Mouse (Mus musculus) liver, embryonic 11.5 days (tissue): ENCODE measurements at regions not wholly inside any gene's neighbourhood (a gene's known extent, or its start where the extent isn't known, plus 50 kb on each side); places are given as distances from the start of the nearest gene placed in this dataset.

ENCODE experiments used
- ATAC-seq: fragments of 200-750 bp; cut with Nextera tagmentation; replicated peaks from 2 replicates; pipeline ENCODE4 v1.8.0; 2017; ENCODE audit warnings: moderate number of reproducible peaks, mild to moderate bottlenecking, moderate TSS enrichment, moderate library complexity; ENCODE audit not compliant: low FRiP score
- DNase-seq: peaks from one replicate; pipeline ENCODE4 v3.0.0-alpha.2; 2017; ENCODE audit warnings: low spot score
- H3K27ac ChIP-seq: fragments of 300-500 bp; sonication (generic); 2 replicates; pipeline ENCODE4 v1.5.1; 2014; ENCODE audit warnings: mild to moderate bottlenecking, low read depth, low read length, control low read depth
- H3K27me3 ChIP-seq: fragments of 300-500 bp; sonication (generic); replicated peaks from 2 replicates; pipeline ENCODE4 v1.6.1; 2014; ENCODE audit warnings: low read length, mixed read lengths; ENCODE audit not compliant: control insufficient read depth, insufficient read depth
- H3K36me3 ChIP-seq: fragments of 300-500 bp; sonication (generic); 2 replicates; pipeline ENCODE4 v1.6.1; 2014; ENCODE audit warnings: mild to moderate bottlenecking, low read length, moderate library complexity, mixed read lengths; ENCODE audit not compliant: control insufficient read depth, insufficient read depth
- H3K4me1 ChIP-seq: fragments of 300-500 bp; sonication (generic); replicated peaks from 2 replicates; pipeline ENCODE4 v1.6.1; 2014; ENCODE audit warnings: low read length, mixed read lengths; ENCODE audit not compliant: control insufficient read depth, insufficient read depth
- H3K4me2 ChIP-seq: fragments of 300-500 bp; sonication (generic); 2 replicates; pipeline ENCODE4 v1.6.1; 2014; ENCODE audit warnings: mild to moderate bottlenecking, control low read depth, moderate library complexity
- H3K4me3 ChIP-seq: fragments of 300-500 bp; sonication (generic); 2 replicates; pipeline ENCODE4 v1.5.1; 2014; ENCODE audit warnings: low read depth, low read length, control low read depth
- H3K9ac ChIP-seq: fragments of 300-500 bp; sonication (generic); 2 replicates; pipeline ENCODE4 v1.6.1; 2014; ENCODE audit warnings: low read depth, low read length, control low read depth
- H3K9me3 ChIP-seq: fragments of 300-500 bp; sonication (generic); 2 replicates; pipeline ENCODE4 v1.6.1; 2016; ENCODE audit warnings: low read length, inconsistent platforms, mixed read lengths; ENCODE audit not compliant: control insufficient read depth
- WGBS: fragments of 180-500 bp; shearing (Covaris S2); extraction: QIAGEN DNeasy Blood & Tissue Kit; methylation state at CpG from one replicate; pipeline ENCODE4 v1.1.7; 2014; 5-methylcytosine and 5-hydroxymethylcytosine counted together

DNA sequence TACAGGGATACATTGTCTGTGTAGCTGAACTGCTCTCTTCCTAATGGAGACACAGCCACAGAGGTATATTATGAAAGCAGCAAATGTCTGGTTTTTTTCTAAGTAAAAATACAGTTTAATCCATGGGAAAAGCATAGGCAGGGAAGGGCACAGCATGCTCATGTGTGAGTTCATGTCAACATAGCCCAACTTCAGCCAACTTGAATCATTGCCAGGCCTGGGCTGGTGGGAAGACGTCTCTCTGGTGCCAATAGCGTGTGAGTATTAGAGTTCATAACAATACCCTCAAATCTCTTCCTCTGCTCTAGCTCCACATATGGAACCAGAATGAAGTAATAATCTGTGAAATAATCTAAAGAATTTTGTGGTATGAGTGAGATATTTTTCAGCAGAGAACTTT is 257.2 kb downstream of the Cd109 start:
- no peaks in the 10 kb centered on the region for H3K27me3 ChIP-seq
- DNase-seq (no peak), ATAC-seq (no peak)
- H3K36me3 ChIP-seq, result no peaks in the 10 kb centered on the region
- 83% methylated on average over 2 of the region's 2 CpGs for WGBS
- no peak overlapping the region for H3K27ac ChIP-seq
- H3K4me3 ChIP-seq, result no peak overlapping the region
- no peak overlapping the region for H3K4me2 ChIP-seq
- H3K9me3 ChIP-seq, result no peaks in the 10 kb centered on the region
- no peaks in the 10 kb centered on the region for H3K4me1 ChIP-seq
- H3K9ac ChIP-seq, result no peak overlapping the region

DNA sequence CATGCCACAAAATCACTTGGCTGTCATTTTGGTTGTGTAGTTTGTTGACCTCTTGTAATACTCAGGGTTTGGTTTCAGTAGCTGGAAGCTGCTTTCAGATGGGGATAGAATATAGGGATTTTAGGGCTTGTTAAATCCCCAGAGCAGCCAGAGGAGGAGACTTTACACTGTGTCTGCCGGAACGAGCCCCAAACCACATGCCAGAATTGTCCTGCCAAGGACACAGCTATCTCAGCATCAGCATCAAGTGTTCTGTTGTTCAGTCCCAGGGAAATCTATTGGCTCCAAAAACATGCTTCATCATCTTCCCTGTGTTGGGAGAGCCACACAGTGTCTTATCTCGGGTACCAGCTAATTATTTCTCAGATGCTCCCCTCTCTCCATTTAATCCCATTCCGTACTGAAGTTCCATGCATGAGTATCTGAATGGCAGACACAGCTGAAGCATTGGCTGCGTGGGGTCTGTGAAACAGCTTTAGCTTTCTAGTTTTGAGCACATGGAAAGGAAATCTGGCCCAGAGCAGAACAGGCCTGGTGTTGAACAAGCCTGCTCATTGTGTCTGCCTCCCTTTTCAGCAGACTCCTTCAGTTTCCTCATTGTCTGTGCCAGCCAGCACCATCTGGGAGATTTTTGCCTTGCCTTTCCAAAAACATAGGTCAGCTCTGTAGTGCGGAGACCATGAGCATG is 264.8 kb downstream of the Cd109 start:
- 74% methylated on average over 6 of the region's 6 CpGs for WGBS
- no peaks in the 10 kb centered on the region; the same call in 1 of the 2 replicates for H3K4me1 ChIP-seq
- H3K9ac ChIP-seq, result no peak overlapping the region
- no peak overlapping the region for H3K4me3 ChIP-seq
- DNase-seq (no peak), ATAC-seq (no peak)
- no peaks in the 10 kb centered on the region for H3K27me3 ChIP-seq
- H3K27ac ChIP-seq, result no peak overlapping the region
- H3K9me3 ChIP-seq, result no peaks in the 10 kb centered on the region
- H3K36me3 ChIP-seq, result no peaks in the 10 kb centered on the region
- H3K4me2 ChIP-seq, result no peak overlapping the region

DNA sequence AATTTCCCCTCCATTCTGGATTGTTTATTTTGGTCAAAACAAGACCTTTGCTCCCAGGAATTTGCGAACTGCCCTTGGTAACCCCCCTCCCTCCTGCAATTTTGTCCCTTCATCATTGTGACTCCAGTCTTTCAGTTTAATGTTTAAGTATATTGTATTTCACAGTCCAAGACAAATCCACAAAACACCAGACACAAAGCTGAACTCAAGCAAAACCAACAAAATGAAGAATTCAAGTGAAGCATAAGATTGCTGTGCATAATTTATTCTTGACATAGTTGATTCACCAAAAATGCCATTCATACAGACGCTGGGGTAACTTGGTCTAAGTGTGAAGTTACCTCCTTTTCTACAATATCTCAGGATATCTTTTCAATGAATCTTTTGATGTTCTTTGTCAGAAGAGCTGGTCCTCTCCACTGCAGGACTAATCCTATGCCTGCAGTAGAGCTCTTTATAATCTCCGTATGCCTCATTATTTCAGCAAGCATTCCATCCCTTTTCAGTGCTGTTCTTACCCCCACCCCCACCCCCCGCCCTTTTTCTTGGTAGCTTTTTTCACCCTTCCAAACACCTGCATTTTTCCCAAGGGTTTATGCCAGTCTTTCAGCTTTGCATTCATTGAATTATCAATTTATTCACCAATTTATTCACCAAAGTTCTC is 265.4 kb downstream of the Cd109 start:
- no peak overlapping the region for H3K27ac ChIP-seq
- DNase-seq, result no peak

DNA sequence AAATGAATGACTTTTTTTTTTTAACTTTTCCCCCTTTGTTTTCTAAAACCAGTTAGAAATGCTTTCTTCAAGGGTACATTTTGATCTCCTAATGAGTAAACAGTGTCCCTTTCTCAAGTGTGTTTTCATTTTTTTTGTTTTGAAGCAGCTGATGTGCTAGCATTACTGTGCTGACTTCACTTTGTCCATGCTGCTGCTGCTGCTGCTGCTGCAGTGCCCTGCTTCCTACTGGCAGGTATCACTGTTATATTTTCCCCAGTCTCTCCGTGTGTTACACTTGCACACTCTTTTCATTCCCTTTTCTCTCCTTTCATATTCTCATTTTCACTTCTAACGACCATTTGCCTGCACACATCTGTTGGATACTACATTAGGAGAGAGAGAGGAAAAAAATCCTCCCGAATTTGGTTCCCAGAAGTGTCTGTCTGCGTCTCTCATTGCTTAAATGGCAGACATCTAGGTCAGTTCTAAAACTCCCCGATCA is 266.0 kb downstream of the Cd109 start:
- no peak for DNase-seq
- H3K4me3 ChIP-seq, result no peak overlapping the region
- H3K36me3 ChIP-seq, result no peaks in the 10 kb centered on the region
- H3K4me1 ChIP-seq, result no peaks in the 10 kb centered on the region; the same call in 1 of the 2 replicates
- WGBS, result 69% methylated on average over 5 of the region's 5 CpGs
- H3K9ac ChIP-seq, result no peak overlapping the region
- H3K27ac ChIP-seq, result no peak overlapping the region
- no peaks in the 10 kb centered on the region for H3K9me3 ChIP-seq
- ATAC-seq, result no peak
- H3K27me3 ChIP-seq, result no peaks in the 10 kb centered on the region
- no peak overlapping the region for H3K4me2 ChIP-seq

More for the DNA sequence above, 265.4 kb downstream of the Cd109 start:
- Histone ChIP-seq H3K4me3 (no peak overlapping the region), H3K4me1 (no peaks in the 10 kb centered on the region; the same call in 1 of the 2 replicates), H3K9me3 (no peaks in the 10 kb centered on the region), H3K27me3 (no peaks in the 10 kb centered on the region), H3K4me2 (no peak overlapping the region), H3K9ac (no peak overlapping the region), H3K36me3 (no peaks in the 10 kb centered on the region)
- ATAC-seq, result no peak
- WGBS, result 76% methylated on average over 4 of the region's 4 CpGs

DNA sequence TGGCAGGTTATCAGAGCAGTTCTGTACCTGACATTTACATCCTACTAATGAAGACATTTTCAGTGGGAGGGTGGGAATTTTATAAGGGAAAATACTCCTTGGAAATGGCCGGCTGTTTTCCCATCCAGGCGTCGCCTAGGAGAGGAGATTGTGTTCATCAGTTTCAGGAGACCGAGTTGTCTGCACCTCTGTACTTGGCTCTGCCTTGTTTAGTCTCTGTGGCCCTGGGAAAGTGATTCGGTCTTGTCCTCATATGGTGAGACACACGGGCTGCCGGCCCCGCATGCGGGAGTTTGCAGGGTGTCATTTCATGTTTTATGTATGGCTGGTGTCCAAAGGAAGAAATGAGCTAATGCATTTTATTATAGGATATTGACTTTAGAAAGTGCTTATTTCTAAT is 287.9 kb downstream of the Cd109 start:
- no peak overlapping the region for H3K4me3 ChIP-seq
- H3K4me2 ChIP-seq, result no peak overlapping the region
- ATAC-seq (no peak), DNase-seq (no peak)
- H3K27ac ChIP-seq, result no peak overlapping the region
- no peaks in the 10 kb centered on the region for H3K36me3 ChIP-seq
- no peak overlapping the region for H3K9ac ChIP-seq
- 84% methylated on average over 9 of the region's 9 CpGs for WGBS
- no peaks in the 10 kb centered on the region for H3K9me3 ChIP-seq
- H3K4me1 ChIP-seq, result no peaks in the 10 kb centered on the region
- no peaks in the 10 kb centered on the region for H3K27me3 ChIP-seq

DNA sequence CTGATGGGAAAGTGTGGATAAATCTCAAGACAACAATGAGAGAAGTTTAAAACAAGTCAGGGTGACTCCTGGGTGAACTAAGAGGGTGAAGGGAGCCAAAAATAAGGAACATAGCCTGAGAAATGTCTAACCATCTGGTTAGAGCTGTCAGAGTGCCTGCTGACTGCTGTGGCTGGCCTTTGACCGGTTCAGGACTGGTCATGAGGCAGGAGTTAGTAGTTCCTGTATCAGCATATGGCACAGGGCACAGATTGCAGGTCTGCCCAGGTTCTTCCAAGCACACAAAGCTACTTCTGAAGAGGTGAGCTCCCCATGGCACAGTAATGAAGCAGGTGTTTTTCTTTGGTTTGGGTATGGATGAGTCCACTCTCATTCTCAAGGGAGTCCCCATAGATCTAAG is 302.0 kb downstream of the Cd109 start:
- DNase-seq (no peak), ATAC-seq (no peak)
- Histone ChIP-seq H3K4me3 (no peak overlapping the region), H3K27me3 (no peaks in the 10 kb centered on the region), H3K4me1 (no peaks in the 10 kb centered on the region), H3K36me3 (no peaks in the 10 kb centered on the region), H3K4me2 (no peak overlapping the region), H3K9ac (no peak overlapping the region), H3K27ac (no peak overlapping the region), H3K9me3 (no peaks in the 10 kb centered on the region)
- WGBS, result 50% methylated on average over 1 of the region's 1 CpGs

DNA sequence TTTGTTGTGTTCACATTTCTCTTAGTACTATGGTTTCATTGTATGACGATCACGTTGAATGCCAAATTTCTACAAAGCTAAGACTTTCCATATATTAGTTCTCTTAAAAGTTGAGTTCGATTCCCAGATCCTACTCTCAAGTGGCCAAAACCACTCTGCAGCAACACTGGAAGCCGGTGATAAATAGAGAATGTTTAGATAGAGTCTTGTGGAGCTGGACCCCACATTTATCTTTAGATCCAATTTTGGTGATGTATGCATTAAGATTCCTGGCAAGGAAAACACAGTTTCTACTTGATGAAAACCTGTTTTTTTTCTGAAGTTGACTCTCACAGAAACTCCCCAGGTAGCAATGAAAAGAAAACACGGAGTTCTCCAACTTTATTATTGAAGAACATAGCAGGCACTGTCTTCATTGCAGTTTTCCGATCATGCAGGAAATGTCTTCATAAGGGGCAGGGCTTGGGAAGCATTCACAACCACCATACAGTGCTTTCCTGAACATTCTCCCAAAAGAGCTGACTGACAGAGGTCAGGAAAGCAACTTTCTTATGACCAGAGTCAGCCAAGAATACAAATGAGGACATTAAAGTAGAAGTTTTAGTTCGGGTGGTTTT is 310.7 kb downstream of the Cd109 start:
- ATAC-seq, result no peak
- H3K27ac ChIP-seq, result no peak overlapping the region
- H3K4me1 ChIP-seq, result no peaks in the 10 kb centered on the region
- WGBS, result 83% methylated on average over 7 of the region's 7 CpGs
- H3K4me3 ChIP-seq, result no peak overlapping the region
- no peak for DNase-seq
- H3K4me2 ChIP-seq, result no peak overlapping the region
- no peaks in the 10 kb centered on the region for H3K9me3 ChIP-seq
- H3K27me3 ChIP-seq, result no peaks in the 10 kb centered on the region
- no peaks in the 10 kb centered on the region for H3K36me3 ChIP-seq
- H3K9ac ChIP-seq, result no peak overlapping the region

DNA sequence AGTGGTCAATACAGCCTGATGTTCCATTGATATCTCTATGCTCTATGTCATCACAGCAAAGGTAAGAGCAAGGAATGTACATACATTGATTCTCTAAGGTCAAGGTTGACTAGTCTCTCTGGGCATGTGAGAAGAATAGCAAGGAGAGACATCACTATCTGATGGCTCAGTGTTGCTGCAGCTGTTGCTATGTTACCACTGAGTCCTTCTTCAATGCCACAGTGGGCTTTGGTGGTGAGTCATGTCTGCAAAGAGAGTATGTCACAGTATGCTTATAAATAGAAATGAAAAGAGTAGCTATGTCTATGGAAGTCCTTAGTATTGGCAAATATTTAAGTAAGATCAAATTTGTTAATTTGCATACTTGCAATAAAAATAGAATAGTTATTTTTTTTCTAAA is 326.3 kb downstream of the Cd109 start:
- H3K27me3 ChIP-seq, result no peaks in the 10 kb centered on the region
- no peak overlapping the region for H3K4me3 ChIP-seq
- DNase-seq (no peak), ATAC-seq (no peak)
- H3K9me3 ChIP-seq, result no peaks in the 10 kb centered on the region
- no peak overlapping the region for H3K27ac ChIP-seq
- no peak overlapping the region for H3K4me2 ChIP-seq
- H3K9ac ChIP-seq, result no peak overlapping the region
- H3K4me1 ChIP-seq, result no peaks in the 10 kb centered on the region
- no peaks in the 10 kb centered on the region for H3K36me3 ChIP-seq

DNA sequence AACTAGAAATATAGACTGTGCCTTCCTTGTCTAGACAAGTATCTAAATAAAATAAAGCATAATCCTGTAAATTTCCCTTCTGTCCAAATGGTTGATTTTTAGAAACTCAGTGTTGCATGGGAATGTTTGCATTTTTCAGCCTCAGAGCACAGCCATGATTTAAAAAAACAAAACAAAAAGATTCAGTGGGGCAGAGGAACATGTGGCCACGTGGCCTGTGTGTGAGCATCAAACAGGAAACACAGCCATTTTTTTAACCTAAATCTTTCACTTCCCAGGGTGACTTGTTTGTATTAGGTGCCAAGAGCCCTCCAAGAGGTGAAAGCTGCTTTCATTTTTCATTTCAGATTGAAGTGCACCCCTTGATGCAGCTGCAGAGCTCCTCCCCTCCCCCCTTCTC is 349.5 kb downstream of the Cd109 start:
- H3K27me3 ChIP-seq, result no peaks in the 10 kb centered on the region
- H3K9ac ChIP-seq, result no peak overlapping the region
- no peak overlapping the region for H3K27ac ChIP-seq
- WGBS, result 22% methylated on average over 1 of the region's 1 CpGs
- no peak overlapping the region for H3K4me2 ChIP-seq
- H3K4me1 ChIP-seq, result no peaks in the 10 kb centered on the region
- no peaks in the 10 kb centered on the region for H3K9me3 ChIP-seq
- no peaks in the 10 kb centered on the region for H3K36me3 ChIP-seq
- ATAC-seq, result no peak
- DNase-seq, result no peak
- H3K4me3 ChIP-seq, result no peak overlapping the region
